Comparison of ENCODE assay signal across 8 mouse cellular contexts in genomic region chr5:138619211-138620128, GRCm38 (mm10). TPM values are rescaled to one million over a fixed set of nuclear protein-coding genes. Genes with fewer than 3 reads are reported as not detected.
DNase-seq lines count a peak whose midpoint lies in the region; ATAC-seq and TF ChIP-seq lines count a peak whose summit lies in the region.

TSS of gene Zfp68 (minus strand) at chr5:138619761.

- H3K36me3 ChIP-seq in embryonic facial prominence, embryonic 13.5 days, result peaks cover 38% of the 10 kb centered on the region
- H3K36me3 ChIP-seq in kidney, adult 2 months (ENCODE audit: control insufficient read depth, insufficient read depth, low read length), result peaks cover 14% of the 10 kb centered on the region
- peaks cover 42% of the 10 kb centered on the region for H3K36me3 ChIP-seq in limb, embryonic 12.5 days
- peaks cover 31% of the 10 kb centered on the region for H3K36me3 ChIP-seq in midbrain, embryonic 15.5 days (replicated peaks)
- H3K36me3 ChIP-seq in spleen, adult 2 months (ENCODE audit: control insufficient read depth, insufficient read depth, low read length), result peaks cover 16% of the 10 kb centered on the region

- H3K4me2 ChIP-seq in embryonic facial prominence, embryonic 13.5 days, result peak within 1 kb of the TSS; percentile 51
- H3K4me2 ChIP-seq in limb, embryonic 12.5 days, result peak within 1 kb of the TSS; percentile 47
- H3K4me2 ChIP-seq in midbrain, embryonic 15.5 days, result peak within 1 kb of the TSS; percentile 42

- DNase-seq in 3134 (ENCODE audit: extremely low read depth, insufficient read length, low spot score), result peak; percentile 93
- DNase-seq in adrenal gland, postnatal 36 days, result peak; percentile 94 to 95
- DNase-seq in heart, adult 18-20 months, result peak; percentile 96 to 97
- DNase-seq in kidney, adult 2 months, result peak; percentile 98
- peak; percentile 89 to 94 for DNase-seq in spleen, adult 2 months (ENCODE audit: low read depth in 1 of 2, low spot score in 2 of 2)

- H3K9me3 ChIP-seq in embryonic facial prominence, embryonic 13.5 days, result peaks cover 25% of the 10 kb centered on the region
- peaks cover 31% of the 10 kb centered on the region for H3K9me3 ChIP-seq in limb, embryonic 12.5 days
- H3K9me3 ChIP-seq in midbrain, embryonic 15.5 days, result peaks cover 22% of the 10 kb centered on the region

- TF ChIP-seq POLR2A in kidney, adult 2 months (IDR thresholded peaks at IDR 0.05; ENCODE audit: low read depth, low read length), result peak; percentile 91
- peak; percentile 89 for TF ChIP-seq POLR2A in spleen, adult 2 months (IDR thresholded peaks at IDR 0.05; ENCODE audit: low read depth, low read length)

- peak within 1 kb of the TSS; percentile 98 for H3K27ac ChIP-seq in embryonic facial prominence, embryonic 13.5 days
- peak within 1 kb of the TSS; percentile 98 for H3K27ac ChIP-seq in kidney, adult 2 months (ENCODE audit: insufficient read depth, low read depth, low read length)
- peak within 1 kb of the TSS; percentile 97 for H3K27ac ChIP-seq in limb, embryonic 12.5 days
- H3K27ac ChIP-seq in midbrain, embryonic 15.5 days, result peak within 1 kb of the TSS; percentile 100
- H3K27ac ChIP-seq in spleen, adult 2 months (ENCODE audit: insufficient read depth, low read length), result peak within 1 kb of the TSS; percentile 93

- peak within 1 kb of the TSS; percentile 83 for H3K4me3 ChIP-seq in embryonic facial prominence, embryonic 13.5 days
- peak within 1 kb of the TSS; percentile 97 for H3K4me3 ChIP-seq in kidney, adult 2 months (ENCODE audit: insufficient read depth, low read depth, low read length)
- H3K4me3 ChIP-seq in limb, embryonic 12.5 days (replicated peaks), result peak within 1 kb of the TSS; percentile 83
- H3K4me3 ChIP-seq in midbrain, embryonic 15.5 days, result peak within 1 kb of the TSS; percentile 97
- peak within 1 kb of the TSS; percentile 86 for H3K4me3 ChIP-seq in spleen, adult 2 months (ENCODE audit: extremely low read depth, insufficient read depth, insufficient read length)

- ATAC-seq in embryonic facial prominence, embryonic 13.5 days (ENCODE audit: insufficient number of reproducible peaks, insufficient read depth, low FRiP score, low TSS enrichment, low read depth), result peak; percentile 95
- peak; percentile 96 for ATAC-seq in limb, embryonic 12.5 days (ENCODE audit: insufficient number of reproducible peaks, insufficient read depth, low FRiP score, low TSS enrichment, low read depth)
- ATAC-seq in midbrain, embryonic 15.5 days (replicated peaks), result peak; percentile 96

- peak; percentile 49 for TF ChIP-seq CTCF in kidney, adult 2 months (conservative IDR thresholded peaks at IDR 0.05; ENCODE audit: insufficient read depth, insufficient read length, low read depth, low read length)
- peak; percentile 28; the same call in 1 of the 2 replicates for TF ChIP-seq CTCF in spleen, adult 2 months (IDR thresholded peaks at IDR 0.05; ENCODE audit: extremely low read depth, insufficient read depth, insufficient read length, insufficient replicate concordance)

- no peaks in the 10 kb centered on the region for H3K27me3 ChIP-seq in embryonic facial prominence, embryonic 13.5 days
- no peaks in the 10 kb centered on the region for H3K27me3 ChIP-seq in kidney, adult 2 months (replicated peaks; ENCODE audit: control insufficient read depth, insufficient read depth, low read length)
- H3K27me3 ChIP-seq in limb, embryonic 12.5 days, result no peaks in the 10 kb centered on the region
- no peaks in the 10 kb centered on the region for H3K27me3 ChIP-seq in midbrain, embryonic 15.5 days (replicated peaks)
- H3K27me3 ChIP-seq in spleen, adult 2 months (ENCODE audit: control insufficient read depth, insufficient read depth, low read length), result no peaks in the 10 kb centered on the region

- under 1% methylated on average over 43 of the region's 43 CpGs for WGBS in embryonic facial prominence, embryonic 13.5 days
- WGBS in kidney, adult 2 months, result under 1% methylated on average over 43 of the region's 43 CpGs
- WGBS in limb, embryonic 12.5 days, result under 1% methylated on average over 43 of the region's 43 CpGs
- under 1% methylated on average over 43 of the region's 43 CpGs for WGBS in midbrain, embryonic 15.5 days
- under 1% methylated on average over 43 of the region's 43 CpGs for WGBS in spleen, adult 2 months

- H3K9ac ChIP-seq in embryonic facial prominence, embryonic 13.5 days, result peak within 1 kb of the TSS; percentile 96
- peak within 1 kb of the TSS; percentile 97 for H3K9ac ChIP-seq in limb, embryonic 12.5 days (replicated peaks)
- H3K9ac ChIP-seq in midbrain, embryonic 15.5 days, result peak within 1 kb of the TSS; percentile 99

- peaks cover 14% of the 10 kb centered on the region for H3K4me1 ChIP-seq in embryonic facial prominence, embryonic 13.5 days
- peaks cover 3% of the 10 kb centered on the region; the same call in 1 of the 2 replicates for H3K4me1 ChIP-seq in kidney, adult 2 months (ENCODE audit: control insufficient read depth, insufficient read depth, low read length)
- peaks cover 17% of the 10 kb centered on the region for H3K4me1 ChIP-seq in limb, embryonic 12.5 days (replicated peaks)
- H3K4me1 ChIP-seq in midbrain, embryonic 15.5 days, result peaks cover 30% of the 10 kb centered on the region
- peaks cover 2% of the 10 kb centered on the region; the same call in 1 of the 2 replicates for H3K4me1 ChIP-seq in spleen, adult 2 months (ENCODE audit: control insufficient read depth, insufficient read depth, insufficient read length)

RNA-seq across cellular contexts. Expression of gene Zfp68, which starts in this region (rescaled TPM):
- 10 to 100 TPM; 18.7 to 20.8 TPM for total RNA-seq in adrenal gland, postnatal 36 days (2021)
- 79.3 and 88.4 TPM in 2 replicates for polyA plus RNA-seq in embryonic facial prominence, embryonic 13.5 days (2015; fragmentation: Nextera tagmentation; extraction: Ambion mirVana)
- total RNA-seq in heart, adult 18-20 months (2021), result 10 to 100 TPM; 18.0 to 20.3 TPM
- 5.0 and 7.1 TPM in 2 replicates for polyA plus RNA-seq in kidney, adult 2 months (2012; rRNA removed)
- 77.3 and 86.7 TPM in 2 replicates for polyA plus RNA-seq in limb, embryonic 12.5 days (2016; fragmentation: Nextera tagmentation; extraction: Ambion mirVana)
- polyA plus RNA-seq in midbrain, embryonic 15.5 days (2015; fragmentation: Nextera tagmentation; extraction: Ambion mirVana), result 78.4 and 78.6 TPM in 2 replicates
- 3.2 and 3.3 TPM in 2 replicates for polyA plus RNA-seq in spleen, adult 2 months (2012; rRNA removed)

Comparison
In these comparisons a context has a peak if more than half of its experiments do, and no peak if none do; other contexts are left out.
1. Peak in every context shown above with its lines: DNase-seq, ATAC-seq, H3K4me3 ChIP-seq and H3K27ac ChIP-seq.